Mouse (Mus musculus): Measurements from ENCODE around the gene Cym.

- no peak for TF ChIP-seq HCFC1 (IDR thresholded peaks at IDR 0.05; ENCODE audit: borderline replicate concordance, insufficient read depth, low read length)
- no peak for TF ChIP-seq CHD2 (IDR thresholded peaks at IDR 0.05; ENCODE audit: low read depth, low read length)
- no peak for TF ChIP-seq MAFK (IDR thresholded peaks at IDR 0.05; ENCODE audit: insufficient read depth, low read depth, low read length)
Measured at GRCm38 (mm10) chr3:107216400-107217100, 5.0 kb downstream of the Cym start.
